Mouse (Mus musculus): ENCODE measurements around the gene Ttll6. TPM values are rescaled to one million over a fixed set of nuclear protein-coding genes. Genes with fewer than 3 reads are reported as not detected.

Ttll6 gene
- polyA plus RNA-seq (2012; rRNA removed), result 0.75 and 0.84 TPM in 2 replicates

DNA sequence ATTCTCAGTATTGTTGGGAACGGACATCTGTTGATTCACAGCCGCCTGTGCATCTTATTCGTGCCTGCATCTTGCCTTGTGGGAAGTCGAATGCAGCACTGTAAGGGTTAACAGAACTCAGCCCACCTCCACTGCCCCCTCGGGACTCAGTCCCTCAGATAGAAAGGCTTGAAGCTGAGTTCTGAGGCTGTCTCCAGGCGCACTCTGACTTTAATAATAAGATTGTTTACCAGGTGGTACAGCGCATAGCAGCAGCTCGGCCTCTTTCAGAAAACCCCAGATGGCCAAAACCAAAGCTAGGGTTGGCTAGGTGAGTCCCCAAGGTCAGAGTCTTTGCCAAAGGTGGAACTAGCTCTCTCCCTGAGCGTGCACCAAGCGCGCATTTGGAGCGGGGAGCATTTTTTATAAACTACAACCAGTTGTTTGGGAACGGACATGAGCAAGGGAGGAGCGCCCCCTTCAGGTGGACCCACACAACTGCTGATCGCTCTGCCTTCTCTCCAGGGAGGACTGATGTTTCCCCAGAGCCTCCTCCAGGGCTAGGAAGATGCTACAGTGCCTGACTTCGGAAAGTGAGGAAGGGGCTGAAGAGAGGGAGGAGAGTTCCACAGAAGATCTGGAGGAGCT lies at the start of gene Ttll6:
Gene Ttll6, plus strand, starts transcription at position 548 of the 627 bp plus-strand sequence.

DNA sequence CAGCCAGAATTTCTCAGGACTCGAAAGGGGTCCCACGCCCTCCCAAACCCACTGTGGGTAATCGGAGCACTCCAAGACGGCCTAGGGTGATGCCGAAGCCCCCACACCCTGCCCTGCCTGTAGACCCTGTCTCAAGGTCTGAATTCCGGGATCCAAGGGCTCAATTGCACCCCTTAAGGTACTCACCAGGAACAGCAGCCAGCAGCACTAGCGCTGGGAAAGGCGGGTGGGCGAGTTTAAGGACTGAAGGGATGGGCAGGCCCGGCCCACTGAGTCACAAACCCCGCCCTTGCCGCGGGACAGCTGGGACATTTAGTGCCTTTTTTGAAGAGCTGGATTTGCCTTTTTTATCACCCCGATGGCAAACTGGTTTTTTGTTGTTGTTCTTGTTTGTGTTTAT lies 21.8 kb upstream of the Ttll6 start, which contains the start of gene Calcoco2:
Gene Calcoco2, minus strand, starts transcription at position 214 of the 400 bp plus-strand sequence.

DNA sequence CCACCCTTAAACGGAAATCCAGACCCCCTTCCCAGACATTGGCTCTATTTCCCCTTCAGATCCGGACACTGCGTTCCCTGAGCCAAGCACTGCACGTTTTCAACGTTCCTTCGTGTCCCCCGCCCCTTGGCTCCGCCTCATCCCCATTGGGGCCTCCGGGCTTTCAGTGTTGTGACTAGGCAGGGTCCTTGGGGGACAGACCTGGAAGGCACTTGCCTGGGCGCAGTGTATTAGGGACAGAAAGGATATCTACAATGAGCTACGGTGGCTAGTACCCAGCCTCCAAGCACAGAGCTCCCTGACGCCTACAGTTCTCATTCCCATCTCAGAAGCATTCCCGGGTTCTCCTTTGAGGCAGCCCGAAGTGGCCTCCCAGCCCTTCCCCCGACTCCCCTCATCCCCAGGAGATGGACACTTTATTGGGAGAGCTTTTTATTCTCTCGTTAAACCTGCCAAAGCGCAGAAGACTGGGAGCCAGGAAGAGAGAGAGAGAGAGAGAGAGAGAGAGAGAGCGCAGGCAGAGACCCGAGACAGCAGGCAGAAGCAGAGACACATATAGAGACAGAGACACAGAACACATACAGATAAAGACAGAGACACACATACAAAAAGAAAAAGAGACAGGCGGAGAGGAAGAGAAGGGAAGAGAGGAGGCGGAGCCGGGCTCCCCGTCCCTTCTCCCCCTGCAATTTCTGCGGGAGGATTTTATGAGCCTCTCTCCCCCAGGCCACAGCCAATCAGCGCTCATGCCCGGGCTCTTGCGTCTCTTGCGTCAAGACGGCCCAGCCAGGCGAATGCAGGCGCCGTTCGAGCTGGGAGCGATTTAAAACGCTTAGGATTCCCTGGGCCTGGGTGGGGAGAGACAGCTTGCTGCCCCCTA lies 60.2 kb downstream of the Ttll6 start, which contains the start of gene Hoxb13:
Gene Hoxb13, plus strand, starts transcription at position 796 of the 880 bp plus-strand sequence.

Other genes starting within 250 kb of the Ttll6 start
- not detected in 2 replicates for gene B4galnt2, start 218.9 kb upstream of the Ttll6 start, polyA plus RNA-seq (2012; rRNA removed)
- gene Igf2bp1, start 127.8 kb upstream of the Ttll6 start, polyA plus RNA-seq (2012; rRNA removed), result 12.6 and 15.4 TPM in 2 replicates
- not detected in 2 replicates for gene Gip, start 109.2 kb upstream of the Ttll6 start, polyA plus RNA-seq (2012; rRNA removed)
- 57.4 and 65.3 TPM in 2 replicates for gene Snf8, start 98.9 kb upstream of the Ttll6 start, polyA plus RNA-seq (2012; rRNA removed)
- 55.7 and 60.0 TPM in 2 replicates for gene Ube2z, start 68.4 kb upstream of the Ttll6 start, polyA plus RNA-seq (2012; rRNA removed)
- 328 and 335 TPM in 2 replicates for gene Atp5g1, start 58.1 kb upstream of the Ttll6 start, polyA plus RNA-seq (2012; rRNA removed)
- not detected in 2 replicates for gene Calcoco2, start 21.8 kb upstream of the Ttll6 start, polyA plus RNA-seq (2012; rRNA removed)
- not detected in 2 replicates for gene Hoxb13, start 60.5 kb downstream of the Ttll6 start, polyA plus RNA-seq (2012; rRNA removed)
- 0.43 and 15.4 TPM in 2 replicates for gene Hoxb9, start 137.7 kb downstream of the Ttll6 start, polyA plus RNA-seq (2012; rRNA removed)
- 28.2 and 71.6 TPM in 2 replicates for gene Hoxb8, start 148.1 kb downstream of the Ttll6 start, polyA plus RNA-seq (2012; rRNA removed)
- gene Hoxb7, start 152.8 kb downstream of the Ttll6 start, polyA plus RNA-seq (2012; rRNA removed), result 3.5 and 10.0 TPM in 2 replicates
- gene Hoxb6, start 158.7 kb downstream of the Ttll6 start, polyA plus RNA-seq (2012; rRNA removed), result 14.9 and 21.2 TPM in 2 replicates
- 24.3 and 32.8 TPM in 2 replicates for gene Hoxb5, start 169.6 kb downstream of the Ttll6 start, polyA plus RNA-seq (2012; rRNA removed)
- gene Hoxb4, start 184.5 kb downstream of the Ttll6 start, polyA plus RNA-seq (2012; rRNA removed), result 4.7 and 5.6 TPM in 2 replicates
- gene Hoxb3, start 189.5 kb downstream of the Ttll6 start, polyA plus RNA-seq (2012; rRNA removed), result 25.2 and 37.6 TPM in 2 replicates
- gene Hoxb2, start 216.7 kb downstream of the Ttll6 start, polyA plus RNA-seq (2012; rRNA removed), result 10.5 and 15.4 TPM in 2 replicates
- gene Hoxb1, start 232.0 kb downstream of the Ttll6 start, polyA plus RNA-seq (2012; rRNA removed), result 0.06 and 0.10 TPM in 2 replicates